Mouse (Mus musculus): Measurements from ENCODE around the gene Hist1h4h. TPM values are rescaled to one million over a fixed set of nuclear protein-coding genes. Genes with fewer than 3 reads are reported as not detected.
"Not testable (repeated sequence)": the region's sequence is repeated elsewhere in the genome, so short reads cannot be mapped to it uniquely, and the experiment has no call there.

The Hist1h4h gene
- polyA plus RNA-seq, 1 experiment from 2014 or later, result 2.6 TPM

DNA sequence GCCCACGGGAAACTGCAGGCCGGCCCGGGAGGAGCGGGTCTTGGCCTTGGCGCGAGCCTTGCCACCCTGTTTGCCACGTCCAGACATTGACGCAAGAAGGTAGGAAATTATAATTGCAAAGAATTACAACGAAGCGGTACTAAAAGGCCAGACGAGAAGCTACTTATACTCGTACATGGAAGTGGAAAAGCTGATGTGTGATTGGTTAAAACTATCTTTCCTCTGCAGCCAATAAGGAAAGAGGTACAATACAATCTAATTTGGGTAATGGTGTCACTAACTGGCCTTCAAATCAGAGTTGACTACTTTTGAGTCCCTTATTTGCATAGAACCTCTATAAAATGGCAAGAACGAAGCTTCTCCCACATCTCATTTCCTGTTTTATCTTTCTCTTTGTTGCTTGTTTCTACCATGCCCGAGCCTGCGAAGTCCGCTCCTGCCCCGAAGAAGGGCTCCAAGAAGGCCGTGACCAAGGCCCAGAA, 40.2 kb downstream of the Hist1h4h start, which contains the start of the genes Hist1h2ae and Hist1h2bg:
Gene Hist1h2ae, minus strand, starts transcription at position 199 of the 482 bp plus-strand sequence.
Gene Hist1h2bg, plus strand, starts transcription at position 375 of the 482 bp plus-strand sequence.
- Histone ChIP-seq H3K27ac (ENCODE audit: low read depth, low read length) (peak within 1 kb of the TSS; percentile 90), H3K36me3 (ENCODE audit: control insufficient read depth, insufficient read depth, low read length) (no peaks in the 10 kb centered on the region), H3K4me1 (ENCODE audit: control insufficient read depth, insufficient read depth, low read depth, low read length) (peaks cover 19% of the 10 kb centered on the region), H3K9me3 (ENCODE audit: control insufficient read depth, low read length) (no peaks in the 10 kb centered on the region), H3K4me2 (ENCODE audit: low read length) (peak within 1 kb of the TSS; percentile 53), H3K27me3 (replicated peaks; ENCODE audit: control insufficient read depth, insufficient read depth, low read length) (no peaks in the 10 kb centered on the region), H3K9ac (ENCODE audit: low read depth, low read length) (peak within 1 kb of the TSS; percentile 57), H3K4me3 (ENCODE audit: low read length) (peak within 1 kb of the TSS; percentile 44)
- ATAC-seq, result peak; percentile 95
- WGBS, result under 1% methylated on average over 18 of the region's 18 CpGs

- H3K4me1 ChIP-seq (ENCODE audit: control insufficient read depth, insufficient read depth, low read depth, low read length), result peaks cover 25% of the 10 kb centered on the region
- not testable (repeated sequence) for H3K9me3 ChIP-seq (ENCODE audit: control insufficient read depth, low read length); ATAC-seq; H3K36me3 ChIP-seq (ENCODE audit: control insufficient read depth, insufficient read depth, low read length); H3K27me3 ChIP-seq (replicated peaks; ENCODE audit: control insufficient read depth, insufficient read depth, low read length)
- peak overlapping the region; percentile 54; the same call in 1 of the 2 replicates for H3K9ac ChIP-seq (ENCODE audit: low read depth, low read length)
- peak overlapping the region; percentile 53 for H3K4me2 ChIP-seq (ENCODE audit: low read length)
- peak overlapping the region; percentile 90 for H3K27ac ChIP-seq (ENCODE audit: low read depth, low read length)
- peak overlapping the region; percentile 44 for H3K4me3 ChIP-seq (ENCODE audit: low read length)
- WGBS, result 0% methylated on average over 9 of the region's 34 CpGs
Observed at GRCm38 (mm10) chr13:23571504-23572217, 40.8 kb downstream of the Hist1h4h start.

GRCm38 (mm10) chr13:23572218-23573033, 41.6 kb downstream of the Hist1h4h start:
- no peak overlapping the region for H3K9ac ChIP-seq (ENCODE audit: low read depth, low read length)
- 40% methylated on average over 2 of the region's 2 CpGs for WGBS
- H3K9me3 ChIP-seq (ENCODE audit: control insufficient read depth, low read length), result no peaks in the 10 kb centered on the region
- peaks cover 26% of the 10 kb centered on the region for H3K4me1 ChIP-seq (ENCODE audit: control insufficient read depth, insufficient read depth, low read depth, low read length)
- no peaks in the 10 kb centered on the region for H3K27me3 ChIP-seq (replicated peaks; ENCODE audit: control insufficient read depth, insufficient read depth, low read length)
- peak overlapping the region; percentile 53 for H3K4me2 ChIP-seq (ENCODE audit: low read length)
- peak overlapping the region; percentile 44 for H3K4me3 ChIP-seq (ENCODE audit: low read length)
- no peak for ATAC-seq
- H3K36me3 ChIP-seq (ENCODE audit: control insufficient read depth, insufficient read depth, low read length), result no peaks in the 10 kb centered on the region
- H3K27ac ChIP-seq (ENCODE audit: low read depth, low read length), result no peak overlapping the region

DNA sequence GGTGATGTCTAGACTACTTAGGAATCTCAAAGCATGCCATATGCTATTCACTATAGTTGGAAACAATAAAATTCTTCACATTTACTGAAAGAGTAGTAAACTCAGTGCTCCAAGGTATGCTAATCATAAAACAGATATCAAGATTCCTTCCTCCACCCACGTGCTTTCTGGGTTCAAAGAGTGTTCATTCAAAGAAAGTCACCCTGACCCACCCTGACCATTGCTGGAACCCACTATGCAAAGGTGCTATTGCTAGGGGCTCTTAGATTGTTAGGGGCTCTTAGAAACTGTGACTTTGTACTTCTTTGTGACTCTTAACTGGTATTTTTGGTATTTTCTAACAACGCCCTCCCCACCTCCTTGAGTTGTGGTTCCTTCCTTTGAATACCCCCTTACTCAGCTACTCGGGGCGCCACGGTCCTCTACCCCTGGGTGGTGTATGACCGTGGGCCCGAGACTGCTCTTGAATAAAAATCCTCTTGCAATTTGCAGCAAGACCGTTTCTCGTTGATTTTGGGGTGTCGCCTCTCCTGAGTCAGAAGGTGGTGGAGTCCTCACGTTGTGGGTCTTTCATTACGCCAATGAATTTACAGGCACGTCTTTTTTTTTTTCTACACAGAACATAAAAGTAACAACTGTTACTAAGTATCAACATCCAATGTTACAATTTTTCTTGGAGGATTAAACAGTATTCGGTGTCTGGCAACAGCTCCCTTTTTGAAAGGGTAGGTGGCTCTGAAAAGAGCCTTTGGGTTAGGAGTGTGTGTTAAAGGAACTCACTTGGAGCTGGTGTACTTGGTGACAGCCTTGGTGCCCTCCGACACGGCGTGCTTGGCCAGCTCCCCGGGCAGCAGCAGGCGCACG, 42.4 kb downstream of the Hist1h4h start:
- not testable (repeated sequence) for ATAC-seq; H3K36me3 ChIP-seq (ENCODE audit: control insufficient read depth, insufficient read depth, low read length); H3K9me3 ChIP-seq (ENCODE audit: control insufficient read depth, low read length); H3K27me3 ChIP-seq (replicated peaks; ENCODE audit: control insufficient read depth, insufficient read depth, low read length); H3K9ac ChIP-seq (ENCODE audit: low read depth, low read length)
- Histone ChIP-seq H3K4me2 (ENCODE audit: low read length) (peak overlapping the region; percentile 53), H3K4me3 (ENCODE audit: low read length) (peak overlapping the region; percentile 37), H3K4me1 (ENCODE audit: control insufficient read depth, insufficient read depth, low read depth, low read length) (peaks cover 26% of the 10 kb centered on the region), H3K27ac (ENCODE audit: low read depth, low read length) (peak overlapping the region; percentile 75)
- WGBS, result 15% methylated on average over 14 of the region's 20 CpGs

GRCm38 (mm10) chr13:23573898-23574524, 43.2 kb downstream of the Hist1h4h start, which contains the start of the genes Hist1h2bf and Hist1h2ad:
Gene Hist1h2bf, minus strand, starts transcription at chr13:23574196.
Gene Hist1h2ad, plus strand, starts transcription at chr13:23574381.
- H3K9me3 ChIP-seq (ENCODE audit: control insufficient read depth, low read length); H3K36me3 ChIP-seq (ENCODE audit: control insufficient read depth, insufficient read depth, low read length); H3K9ac ChIP-seq (ENCODE audit: low read depth, low read length); H3K27me3 ChIP-seq (replicated peaks; ENCODE audit: control insufficient read depth, insufficient read depth, low read length): not testable (repeated sequence)
- peak within 1 kb of the TSS; percentile 75 for H3K27ac ChIP-seq (ENCODE audit: low read depth, low read length)
- under 1% methylated on average over 19 of the region's 42 CpGs for WGBS
- ATAC-seq, result peak; percentile 92
- peaks cover 26% of the 10 kb centered on the region for H3K4me1 ChIP-seq (ENCODE audit: control insufficient read depth, insufficient read depth, low read depth, low read length)
- peak within 1 kb of the TSS; percentile 37 for H3K4me3 ChIP-seq (ENCODE audit: low read length)
- H3K4me2 ChIP-seq (ENCODE audit: low read length), result peak within 1 kb of the TSS; percentile 71

GRCm38 (mm10) chr13:23574546-23575170, 43.8 kb downstream of the Hist1h4h start:
- H3K36me3 ChIP-seq (ENCODE audit: control insufficient read depth, insufficient read depth, low read length); H3K9ac ChIP-seq (ENCODE audit: low read depth, low read length); H3K27me3 ChIP-seq (replicated peaks; ENCODE audit: control insufficient read depth, insufficient read depth, low read length); H3K9me3 ChIP-seq (ENCODE audit: control insufficient read depth, low read length); ATAC-seq: not testable (repeated sequence)
- peak overlapping the region; percentile 74 for H3K27ac ChIP-seq (ENCODE audit: low read depth, low read length)
- peak overlapping the region; percentile 71 for H3K4me2 ChIP-seq (ENCODE audit: low read length)
- peaks cover 26% of the 10 kb centered on the region for H3K4me1 ChIP-seq (ENCODE audit: control insufficient read depth, insufficient read depth, low read depth, low read length)
- WGBS, result 0% methylated on average over 5 of the region's 39 CpGs
- peak overlapping the region; percentile 34 for H3K4me3 ChIP-seq (ENCODE audit: low read length)

DNA sequence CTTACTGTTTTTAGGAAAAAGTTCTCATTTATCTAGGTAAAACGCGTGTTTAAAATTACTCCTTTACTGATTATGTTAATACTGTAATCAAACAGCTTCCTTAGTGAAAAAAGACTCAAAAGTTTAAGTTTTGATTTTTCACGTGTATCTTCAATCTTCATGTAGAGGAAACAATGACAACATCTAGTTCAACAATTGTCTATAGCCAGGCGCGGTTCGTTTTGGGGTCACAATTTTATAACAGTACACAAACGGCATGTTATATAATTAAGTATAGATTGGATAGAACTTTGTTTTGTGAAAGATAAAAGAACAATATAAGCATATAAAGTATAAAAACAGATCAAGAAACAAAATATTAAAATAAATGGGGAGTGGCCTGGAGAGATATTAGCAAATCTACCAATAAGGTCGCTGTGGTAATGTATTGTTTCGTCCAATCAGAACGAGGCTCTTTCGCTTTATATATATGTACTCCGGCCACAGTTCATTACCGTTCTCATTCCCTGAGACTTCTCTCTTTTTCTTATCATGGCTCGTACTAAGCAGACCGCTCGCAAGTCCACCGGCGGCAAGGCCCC, 44.5 kb downstream of the Hist1h4h start, which contains the start of gene Hist1h3d:
Gene Hist1h3d, plus strand, starts transcription at position 493 of the 581 bp plus-strand sequence.
- under 1% methylated on average over 18 of the region's 18 CpGs for WGBS

More for the DNA sequence above, 44.5 kb downstream of the Hist1h4h start, which contains the start of gene Hist1h3d:
- Histone ChIP-seq H3K9ac (ENCODE audit: low read depth, low read length) (peak within 1 kb of the TSS; percentile 59), H3K4me2 (ENCODE audit: low read length) (peak within 1 kb of the TSS; percentile 71), H3K27me3 (replicated peaks; ENCODE audit: control insufficient read depth, insufficient read depth, low read length) (no peaks in the 10 kb centered on the region), H3K36me3 (ENCODE audit: control insufficient read depth, insufficient read depth, low read length) (no peaks in the 10 kb centered on the region), H3K4me3 (ENCODE audit: low read length) (peak within 1 kb of the TSS; percentile 42), H3K27ac (ENCODE audit: low read depth, low read length) (peak within 1 kb of the TSS; percentile 72), H3K9me3 (ENCODE audit: control insufficient read depth, low read length) (no peaks in the 10 kb centered on the region), H3K4me1 (ENCODE audit: control insufficient read depth, insufficient read depth, low read depth, low read length) (peaks cover 21% of the 10 kb centered on the region)
- ATAC-seq, result peak; percentile 68
